Mouse (Mus musculus): ENCODE measurements around the gene Ano6. TPM values are rescaled to one million over a fixed set of nuclear protein-coding genes. Genes with fewer than 3 reads are reported as not detected.
A peak's percentile ranks its signal among the peaks of the same experiment; 100 is the strongest.

The Ano6 gene
- polyA plus RNA-seq, 1 experiment from 2014 or later = 30.8 TPM

GRCm38 (mm10) chr15:95799632-95800031 lies 9.0 kb downstream of the Ano6 start:
- Histone ChIP-seq H3K36me3 (ENCODE audit: control insufficient read depth, insufficient read depth, low read length) (no peaks in the 10 kb centered on the region), H3K9ac (ENCODE audit: low read length) (no peak overlapping the region), H3K9me3 (ENCODE audit: control insufficient read depth, low read length) (no peaks in the 10 kb centered on the region), H3K4me1 (ENCODE audit: control insufficient read depth, insufficient read depth, low read length) (no peaks in the 10 kb centered on the region; the same call in 1 of the 2 replicates), H3K27me3 (ENCODE audit: control insufficient read depth, insufficient read depth, low read length) (no peaks in the 10 kb centered on the region), H3K4me2 (no peak overlapping the region), H3K4me3 (ENCODE audit: low read depth, low read length) (no peak overlapping the region), H3K27ac (ENCODE audit: low read depth, low read length) (no peak overlapping the region)
- DNase-seq (ENCODE audit: low spot score, missing footprints) = no peak
- no peak for ATAC-seq (ENCODE audit: low FRiP score)
- WGBS = 95% methylated on average over 5 of the region's 5 CpGs

DNA sequence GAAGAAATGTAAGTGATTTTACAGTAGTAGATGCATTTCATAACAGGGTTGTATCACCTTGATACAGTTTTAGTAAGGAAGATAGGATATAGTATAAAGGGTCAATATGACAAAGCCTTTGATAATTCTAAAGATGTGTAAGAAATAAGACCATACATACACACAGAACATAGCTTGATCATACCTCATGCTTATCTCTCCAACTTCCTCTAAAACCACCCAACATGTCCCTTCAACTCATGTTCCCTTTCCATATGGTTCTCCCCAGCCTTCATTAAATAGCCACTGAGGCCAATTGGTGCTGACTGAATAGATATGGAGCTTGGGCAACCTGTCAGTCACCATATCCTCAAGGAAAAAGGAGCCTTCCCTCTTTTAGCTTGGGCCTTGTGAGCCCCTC lies 9.4 kb downstream of the Ano6 start:
- DNase-seq (ENCODE audit: low spot score, missing footprints) (no peak), ATAC-seq (ENCODE audit: low FRiP score) (no peak)
- Histone ChIP-seq H3K4me3 (ENCODE audit: low read depth, low read length) (no peak overlapping the region), H3K4me1 (ENCODE audit: control insufficient read depth, insufficient read depth, low read length) (peaks cover 2% of the 10 kb centered on the region; the same call in 1 of the 2 replicates), H3K4me2 (no peak overlapping the region), H3K27ac (ENCODE audit: low read depth, low read length) (no peak overlapping the region), H3K9ac (ENCODE audit: low read length) (no peak overlapping the region), H3K9me3 (ENCODE audit: control insufficient read depth, low read length) (no peaks in the 10 kb centered on the region), H3K27me3 (ENCODE audit: control insufficient read depth, insufficient read depth, low read length) (no peaks in the 10 kb centered on the region), H3K36me3 (ENCODE audit: control insufficient read depth, insufficient read depth, low read length) (no peaks in the 10 kb centered on the region)

DNA sequence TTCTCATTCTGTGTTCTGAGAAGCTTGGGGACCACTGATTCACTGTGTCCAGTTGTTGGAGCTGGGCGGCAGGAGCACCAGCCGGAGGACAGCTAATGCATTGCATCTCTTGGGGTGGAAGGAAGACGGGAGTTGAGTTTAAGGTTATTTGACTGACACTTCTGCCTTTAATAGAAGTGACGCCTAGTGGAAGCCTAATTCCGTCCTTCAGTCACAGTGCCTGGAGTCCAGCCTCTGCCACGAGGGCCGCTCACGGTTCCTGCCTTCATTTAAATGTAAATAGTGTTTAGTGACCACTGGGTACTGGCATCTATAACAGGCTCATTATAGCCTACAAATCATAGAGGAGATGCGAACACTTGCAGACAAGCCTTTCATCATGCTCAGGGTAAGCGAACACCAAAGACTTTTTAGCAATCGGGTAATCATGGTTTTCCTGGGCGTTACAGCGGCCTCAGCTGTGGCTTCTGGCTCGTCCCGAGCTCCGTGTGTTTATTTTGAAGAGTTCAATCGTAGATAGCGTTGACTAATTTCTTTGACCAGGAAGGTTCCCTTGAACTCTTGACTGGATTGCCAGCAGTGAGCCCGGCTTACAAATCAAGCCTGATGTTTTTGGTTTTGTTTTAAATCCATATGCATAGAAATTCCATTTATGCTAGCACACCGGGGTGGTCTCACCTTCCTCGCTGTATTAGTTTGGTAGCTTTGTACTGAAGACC lies 10.8 kb downstream of the Ano6 start:
- Histone ChIP-seq H3K27ac (ENCODE audit: low read depth, low read length) (no peak overlapping the region), H3K9me3 (ENCODE audit: control insufficient read depth, low read length) (no peaks in the 10 kb centered on the region), H3K4me3 (ENCODE audit: low read depth, low read length) (no peak overlapping the region), H3K27me3 (ENCODE audit: control insufficient read depth, insufficient read depth, low read length) (no peaks in the 10 kb centered on the region), H3K4me2 (no peak overlapping the region), H3K36me3 (ENCODE audit: control insufficient read depth, insufficient read depth, low read length) (no peaks in the 10 kb centered on the region), H3K9ac (ENCODE audit: low read length) (no peak overlapping the region), H3K4me1 (ENCODE audit: control insufficient read depth, insufficient read depth, low read length) (peaks cover 2% of the 10 kb centered on the region; the same call in 1 of the 2 replicates)
- ATAC-seq (ENCODE audit: low FRiP score) (no peak), DNase-seq (ENCODE audit: low spot score, missing footprints) (peak; percentile 69)
- 72% methylated on average over 21 of the region's 21 CpGs for WGBS

DNA sequence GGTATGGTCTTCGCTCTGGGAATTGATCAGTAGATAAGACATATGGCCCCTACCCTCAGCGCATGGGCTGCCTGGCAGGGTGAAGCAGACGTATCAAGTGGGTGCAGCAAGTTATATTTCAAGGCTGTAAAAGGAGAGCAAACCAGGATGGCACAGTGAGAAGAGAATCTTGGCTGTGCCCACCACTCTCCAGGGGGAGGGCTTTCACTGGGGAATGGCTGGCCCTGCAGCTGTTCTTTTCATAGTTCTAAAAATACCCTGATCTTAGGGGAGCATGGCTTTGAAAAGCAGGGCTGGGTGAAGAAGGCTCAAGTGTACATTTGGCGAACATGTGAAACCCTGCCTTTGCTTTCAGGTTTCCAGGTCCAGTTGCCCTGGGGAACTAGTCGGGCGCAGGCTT lies 11.5 kb downstream of the Ano6 start:
- H3K9ac ChIP-seq (ENCODE audit: low read length) = no peak overlapping the region
- no peaks in the 10 kb centered on the region for H3K36me3 ChIP-seq (ENCODE audit: control insufficient read depth, insufficient read depth, low read length)
- no peak overlapping the region for H3K27ac ChIP-seq (ENCODE audit: low read depth, low read length)
- no peaks in the 10 kb centered on the region for H3K9me3 ChIP-seq (ENCODE audit: control insufficient read depth, low read length)
- H3K27me3 ChIP-seq (ENCODE audit: control insufficient read depth, insufficient read depth, low read length) = no peaks in the 10 kb centered on the region
- ATAC-seq (ENCODE audit: low FRiP score) (no peak), DNase-seq (ENCODE audit: low spot score, missing footprints) (no peak)
- 95% methylated on average over 6 of the region's 6 CpGs for WGBS
- H3K4me1 ChIP-seq (ENCODE audit: control insufficient read depth, insufficient read depth, low read length) = peaks cover 2% of the 10 kb centered on the region; the same call in 1 of the 2 replicates
- H3K4me3 ChIP-seq (ENCODE audit: low read depth, low read length) = no peak overlapping the region
- no peak overlapping the region for H3K4me2 ChIP-seq

GRCm38 (mm10) chr15:95802762-95803161 lies 12.1 kb downstream of the Ano6 start:
- Histone ChIP-seq H3K4me1 (ENCODE audit: control insufficient read depth, insufficient read depth, low read length) (peaks cover 2% of the 10 kb centered on the region; the same call in 1 of the 2 replicates), H3K27me3 (ENCODE audit: control insufficient read depth, insufficient read depth, low read length) (no peaks in the 10 kb centered on the region), H3K9ac (ENCODE audit: low read length) (no peak overlapping the region), H3K27ac (ENCODE audit: low read depth, low read length) (no peak overlapping the region), H3K9me3 (ENCODE audit: control insufficient read depth, low read length) (no peaks in the 10 kb centered on the region), H3K4me2 (no peak overlapping the region), H3K36me3 (ENCODE audit: control insufficient read depth, insufficient read depth, low read length) (no peaks in the 10 kb centered on the region), H3K4me3 (ENCODE audit: low read depth, low read length) (no peak overlapping the region)
- 82% methylated on average over 2 of the region's 2 CpGs for WGBS
- DNase-seq (ENCODE audit: low spot score, missing footprints) = peak; percentile 69
- no peak for ATAC-seq (ENCODE audit: low FRiP score)

- Histone ChIP-seq H3K4me1 (ENCODE audit: control insufficient read depth, insufficient read depth, low read length) (peaks cover 2% of the 10 kb centered on the region; the same call in 1 of the 2 replicates), H3K36me3 (ENCODE audit: control insufficient read depth, insufficient read depth, low read length) (no peaks in the 10 kb centered on the region), H3K27me3 (ENCODE audit: control insufficient read depth, insufficient read depth, low read length) (no peaks in the 10 kb centered on the region), H3K9me3 (ENCODE audit: control insufficient read depth, low read length) (no peaks in the 10 kb centered on the region), H3K4me2 (no peak overlapping the region), H3K9ac (ENCODE audit: low read length) (no peak overlapping the region), H3K27ac (ENCODE audit: low read depth, low read length) (no peak overlapping the region), H3K4me3 (ENCODE audit: low read depth, low read length) (no peak overlapping the region)
- WGBS = 91% methylated on average over 3 of the region's 3 CpGs
- no peak for ATAC-seq (ENCODE audit: low FRiP score)
- no peak for DNase-seq (ENCODE audit: low spot score, missing footprints)
Observed at GRCm38 (mm10) chr15:95803484-95803883, 12.8 kb downstream of the Ano6 start.

DNA sequence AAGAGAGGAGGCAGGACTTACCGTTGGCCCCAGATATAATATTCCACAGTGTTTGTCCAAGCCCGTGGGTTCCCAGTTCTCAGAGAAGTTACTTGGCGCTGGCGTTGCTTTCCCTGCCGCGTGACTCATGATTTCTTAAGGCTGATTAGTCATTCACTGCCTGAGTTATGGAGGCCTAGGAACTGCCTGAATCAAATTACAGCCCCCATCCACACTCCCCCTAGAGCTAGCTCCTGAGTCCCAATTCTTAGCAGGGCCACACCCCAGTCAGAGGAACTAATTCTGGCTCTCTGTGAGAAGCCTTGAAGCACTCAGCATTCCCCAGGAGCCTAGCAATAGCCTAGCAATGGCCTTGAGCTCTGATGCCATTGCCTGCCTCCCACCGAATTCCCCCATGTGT lies 13.6 kb downstream of the Ano6 start:
- no peaks in the 10 kb centered on the region for H3K9me3 ChIP-seq (ENCODE audit: control insufficient read depth, low read length)
- H3K4me1 ChIP-seq (ENCODE audit: control insufficient read depth, insufficient read depth, low read length) = peaks cover 2% of the 10 kb centered on the region; the same call in 1 of the 2 replicates
- H3K4me3 ChIP-seq (ENCODE audit: low read depth, low read length) = no peak overlapping the region
- no peak for ATAC-seq (ENCODE audit: low FRiP score)
- H3K36me3 ChIP-seq (ENCODE audit: control insufficient read depth, insufficient read depth, low read length) = no peaks in the 10 kb centered on the region
- H3K27ac ChIP-seq (ENCODE audit: low read depth, low read length) = no peak overlapping the region
- WGBS = 70% methylated on average over 7 of the region's 7 CpGs
- H3K27me3 ChIP-seq (ENCODE audit: control insufficient read depth, insufficient read depth, low read length) = no peaks in the 10 kb centered on the region
- peak; percentile 82 for DNase-seq (ENCODE audit: low spot score, missing footprints)
- H3K4me2 ChIP-seq = no peak overlapping the region
- no peak overlapping the region for H3K9ac ChIP-seq (ENCODE audit: low read length)

DNA sequence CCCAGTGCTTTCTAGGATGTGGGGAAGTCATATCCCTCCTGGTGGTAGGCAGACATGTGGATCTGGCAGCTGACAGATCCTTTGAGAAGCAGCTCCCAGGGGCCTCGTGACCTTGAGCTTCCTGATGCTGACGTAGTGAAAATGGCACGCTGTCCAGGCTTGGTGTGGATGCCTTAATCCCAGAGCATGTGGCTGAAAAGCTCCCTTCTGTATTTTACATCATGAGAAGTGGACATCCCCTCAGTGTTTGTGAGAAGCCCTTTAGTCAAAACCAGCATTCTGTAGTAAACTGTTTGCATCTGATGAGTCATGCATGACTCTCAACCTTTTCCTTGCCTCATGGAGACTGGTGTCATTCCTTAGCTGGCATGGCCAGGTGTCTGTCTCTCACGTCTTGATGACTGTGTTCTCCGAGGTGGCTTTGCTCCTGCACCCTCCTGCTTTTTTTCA lies 14.4 kb downstream of the Ano6 start:
- Histone ChIP-seq H3K36me3 (ENCODE audit: control insufficient read depth, insufficient read depth, low read length) (no peaks in the 10 kb centered on the region), H3K9ac (ENCODE audit: low read length) (no peak overlapping the region), H3K4me2 (no peak overlapping the region), H3K27ac (ENCODE audit: low read depth, low read length) (no peak overlapping the region), H3K4me1 (ENCODE audit: control insufficient read depth, insufficient read depth, low read length) (peaks cover 2% of the 10 kb centered on the region; the same call in 1 of the 2 replicates), H3K9me3 (ENCODE audit: control insufficient read depth, low read length) (no peaks in the 10 kb centered on the region), H3K4me3 (ENCODE audit: low read depth, low read length) (no peak overlapping the region), H3K27me3 (ENCODE audit: control insufficient read depth, insufficient read depth, low read length) (no peaks in the 10 kb centered on the region)
- WGBS = 73% methylated on average over 5 of the region's 5 CpGs
- ATAC-seq (ENCODE audit: low FRiP score) (no peak), DNase-seq (ENCODE audit: low spot score, missing footprints) (peak; percentile 79)

DNA sequence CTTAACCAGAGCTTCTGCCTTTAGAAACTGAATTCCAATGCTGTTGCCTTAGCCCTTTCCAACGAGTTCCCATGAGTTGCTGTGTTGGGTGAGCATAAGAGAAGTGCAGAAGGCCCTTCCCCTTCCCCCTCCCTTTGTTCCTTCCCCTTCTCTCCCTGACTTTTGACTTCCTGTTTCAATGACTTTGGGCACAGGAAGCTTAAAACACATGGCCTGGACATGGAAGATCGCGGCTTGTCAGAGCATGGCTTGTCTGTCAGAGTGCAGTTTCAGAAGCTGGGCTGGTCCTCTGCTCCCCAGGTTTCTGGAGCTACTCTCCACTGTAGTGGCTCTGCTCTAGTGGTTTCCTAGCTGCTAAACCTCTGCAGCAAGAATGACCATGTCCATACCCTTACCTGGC lies 17.3 kb downstream of the Ano6 start:
- Histone ChIP-seq H3K27ac (ENCODE audit: low read depth, low read length) (no peak overlapping the region), H3K4me3 (ENCODE audit: low read depth, low read length) (no peak overlapping the region), H3K9ac (ENCODE audit: low read length) (no peak overlapping the region), H3K4me1 (ENCODE audit: control insufficient read depth, insufficient read depth, low read length) (peaks cover 2% of the 10 kb centered on the region; the same call in 1 of the 2 replicates), H3K27me3 (ENCODE audit: control insufficient read depth, insufficient read depth, low read length) (no peaks in the 10 kb centered on the region), H3K9me3 (ENCODE audit: control insufficient read depth, low read length) (no peaks in the 10 kb centered on the region), H3K4me2 (no peak overlapping the region), H3K36me3 (ENCODE audit: control insufficient read depth, insufficient read depth, low read length) (no peaks in the 10 kb centered on the region; the same call in 1 of the 2 replicates)
- ATAC-seq (ENCODE audit: low FRiP score) (no peak), DNase-seq (ENCODE audit: low spot score, missing footprints) (peak; percentile 54)
- 85% methylated on average over 3 of the region's 3 CpGs for WGBS
